Mouse (Mus musculus) retina, postnatal 7 days (tissue): ENCODE measurements around the gene Mccc2.
A peak's percentile ranks its signal among the peaks of the same experiment; 100 is the strongest.

ENCODE experiments used
- DNase-seq: peaks from one replicate; pipeline ENCODE4 v3.0.0-alpha.2; 2012; ENCODE audit warnings: low read depth, low spot score

Mccc2 gene

DNA sequence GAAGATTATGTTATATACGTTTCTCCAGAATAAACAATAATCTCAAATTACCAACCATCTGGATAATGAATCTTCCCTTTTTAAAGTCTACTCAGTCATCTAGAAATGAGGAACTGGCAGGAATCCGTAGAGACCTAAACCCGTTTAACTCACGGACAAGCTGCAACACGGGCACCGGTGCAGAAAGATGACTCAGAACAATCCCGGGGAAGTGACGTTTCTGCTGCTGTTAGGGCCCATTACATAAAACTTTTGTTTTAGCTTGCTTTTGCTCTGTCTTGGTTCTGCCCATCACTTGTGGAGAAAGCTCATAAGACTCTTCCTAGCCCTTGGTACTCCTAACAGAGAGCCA is 76.1 kb downstream of the Mccc2 start:
- no peak for DNase-seq

DNA sequence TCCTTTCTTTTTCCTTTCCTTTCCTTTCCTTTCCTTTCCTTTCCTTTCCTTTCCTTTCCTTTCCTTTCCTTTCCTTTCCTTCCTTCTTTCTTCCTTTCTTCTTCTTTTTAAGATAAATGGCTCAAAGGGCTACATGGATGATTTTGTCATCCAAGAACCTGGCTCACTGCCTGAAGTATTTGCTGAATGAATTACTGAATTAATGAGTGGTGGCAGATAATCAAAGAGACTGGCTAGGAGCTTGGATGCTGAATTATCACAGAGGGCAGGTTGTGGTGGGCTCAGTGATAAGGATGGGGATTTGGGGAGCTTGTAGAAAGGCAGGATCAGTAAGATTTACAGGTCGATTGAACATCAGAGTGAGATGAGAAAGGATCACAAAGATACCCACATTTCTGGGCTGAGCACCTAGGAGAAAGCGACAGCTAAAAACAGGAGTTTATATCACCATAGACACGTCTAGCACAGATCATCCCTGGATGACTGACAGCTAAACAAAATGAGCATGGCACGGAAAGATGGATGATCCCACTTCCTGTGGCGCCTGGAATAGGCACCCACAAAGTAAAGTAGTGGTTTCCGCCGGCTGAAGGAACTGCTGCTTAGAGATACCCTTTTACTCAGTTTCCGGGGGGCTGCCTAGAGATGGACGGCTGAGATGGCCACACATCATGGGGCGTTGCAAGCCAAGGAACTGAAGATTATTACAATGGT is 76.7 kb downstream of the Mccc2 start:
- no peak for DNase-seq

- DNase-seq = no peak
These were observed 77.7 kb downstream of the Mccc2 start for GRCm38 (mm10) chr13:99937741-99938140.

DNA sequence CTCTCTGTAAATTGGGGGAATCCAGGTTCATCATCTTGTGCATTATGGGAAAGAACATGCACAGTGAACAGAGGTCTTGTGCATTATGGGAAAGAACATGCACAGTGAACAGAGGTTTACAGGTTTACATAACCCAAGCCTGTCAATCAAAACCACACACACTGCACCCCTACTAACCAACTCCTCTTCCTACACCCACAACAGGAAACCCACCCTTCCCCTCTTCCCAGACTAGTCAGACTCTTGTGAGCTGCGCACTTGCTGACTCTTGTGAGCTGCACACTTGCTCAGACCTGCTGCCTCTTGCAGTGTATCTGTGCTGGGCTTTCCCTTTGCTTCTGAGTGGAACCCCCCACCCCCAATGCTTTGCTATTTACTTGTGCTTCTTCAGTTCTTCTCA is 83.0 kb downstream of the Mccc2 start:
- DNase-seq = no peak

GRCm38 (mm10) chr13:99931502-99931901 is 83.9 kb downstream of the Mccc2 start:
- no peak for DNase-seq

DNA sequence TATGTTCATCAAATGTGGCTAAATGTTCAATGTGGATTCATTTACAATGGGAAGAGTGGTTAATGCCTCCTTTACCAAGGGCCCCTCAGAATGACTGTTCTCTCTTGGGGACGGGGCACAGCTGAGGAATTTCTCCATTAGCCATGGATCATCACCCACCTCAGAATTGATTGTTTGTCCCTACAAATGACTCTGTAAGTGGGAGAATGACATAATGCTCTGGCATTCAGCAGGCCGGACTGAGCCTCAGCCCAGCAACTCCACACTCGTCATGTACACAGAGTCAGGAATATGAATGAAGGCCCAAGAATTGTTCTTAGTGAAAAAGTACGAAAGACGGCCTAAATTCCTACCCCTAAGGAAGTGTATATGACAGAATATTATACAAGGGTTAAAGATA is 89.2 kb downstream of the Mccc2 start:
- DNase-seq = no peak

- no peak for DNase-seq
These were observed 99.8 kb downstream of the Mccc2 start for GRCm38 (mm10) chr13:99915632-99916031.

- no peak for DNase-seq
These were observed 114.5 kb downstream of the Mccc2 start, which contains the start of gene Cartpt for GRCm38 (mm10) chr13:99900965-99901364. TSS of gene Cartpt (minus strand) at chr13:99901091.

- peak; percentile 24 for DNase-seq
These were observed 114.9 kb downstream of the Mccc2 start for GRCm38 (mm10) chr13:99900557-99900892.

- DNase-seq = no peak
These were observed 115.5 kb downstream of the Mccc2 start for GRCm38 (mm10) chr13:99899670-99900556.

DNA sequence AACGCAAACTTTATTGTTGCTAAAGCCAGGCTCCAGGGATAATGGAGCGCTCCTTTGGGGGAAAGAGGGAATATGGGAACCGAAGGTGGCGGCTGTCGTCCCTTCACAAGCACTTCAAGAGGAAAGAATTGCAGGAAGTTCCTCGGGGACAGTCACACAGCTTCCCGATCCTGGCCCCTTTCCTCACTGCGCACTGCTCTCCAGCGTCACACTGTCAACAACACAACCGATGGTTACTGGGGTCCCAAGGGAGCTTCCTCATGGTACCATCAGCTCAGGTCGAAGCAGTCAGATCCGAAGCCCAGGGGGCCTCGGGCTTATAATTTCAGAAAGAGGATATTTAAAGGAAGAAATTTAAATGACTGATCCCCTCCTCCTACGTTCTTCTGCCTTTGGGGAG is 116.6 kb downstream of the Mccc2 start:
- DNase-seq = no peak
